Mouse (Mus musculus) cerebellum, postnatal 14 days (tissue): ENCODE measurements at regions not wholly inside any gene's neighbourhood (a gene's known extent, or its start where the extent isn't known, plus 50 kb on each side); places are given as distances from the start of the nearest gene placed in this dataset.

Experiments
- DNase-seq, 2 experiments: peaks; one replicate each; pipeline ENCODE4 v3.0.0; 2021; ENCODE audit warnings: mixed read lengths in 2 of 2

DNA sequence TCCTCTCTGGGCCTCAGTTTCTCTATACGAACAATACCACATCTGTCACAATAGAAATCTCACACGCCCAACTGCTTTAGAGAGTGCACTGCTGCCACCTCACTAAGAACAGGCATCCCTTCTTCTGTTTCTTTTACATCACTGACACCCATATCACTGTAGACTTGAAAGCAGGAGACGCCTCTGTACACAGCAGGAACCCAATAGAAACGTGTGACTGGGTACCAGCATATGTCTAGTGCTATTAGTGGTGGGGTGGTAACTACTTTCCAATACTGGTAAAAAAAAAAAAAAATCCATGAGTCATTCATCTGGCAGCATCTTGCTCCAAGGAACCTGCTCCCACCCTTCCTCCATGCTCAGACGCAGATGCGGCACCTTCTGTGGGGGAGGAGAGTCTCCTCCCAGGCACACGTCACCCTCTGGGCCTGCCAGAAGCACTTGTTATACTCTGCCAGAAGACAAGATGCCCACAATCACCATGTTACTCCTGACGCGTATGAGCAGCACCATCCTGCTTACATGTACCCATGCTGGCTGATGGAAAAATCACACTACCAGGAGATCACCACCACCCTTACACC is 151.3 kb upstream of the Plxna4 start:
- peak in 1 of 2 experiments; percentile 5 for DNase-seq

DNA sequence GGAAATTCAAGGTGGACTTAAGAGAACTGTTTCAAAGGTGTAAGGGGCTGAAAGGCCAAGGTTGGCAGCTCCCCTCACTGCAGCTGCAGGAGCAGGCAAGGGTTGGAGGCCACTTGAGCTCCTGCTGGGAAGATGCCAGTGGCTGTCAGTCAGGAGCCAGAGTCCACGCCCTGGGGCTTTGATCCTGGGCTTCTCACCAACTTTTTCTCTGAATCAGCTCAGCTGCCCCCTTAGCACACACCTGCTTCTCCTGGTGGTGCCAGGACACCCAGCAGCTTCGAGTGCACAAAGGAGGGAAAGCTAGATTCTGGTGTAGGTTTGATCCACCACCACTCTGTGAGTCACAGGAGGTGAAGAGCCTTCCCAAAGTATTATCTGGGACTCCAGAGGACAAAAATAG is 140.7 kb upstream of the Plxna4 start:
- peak; percentile 56 for DNase-seq

DNA sequence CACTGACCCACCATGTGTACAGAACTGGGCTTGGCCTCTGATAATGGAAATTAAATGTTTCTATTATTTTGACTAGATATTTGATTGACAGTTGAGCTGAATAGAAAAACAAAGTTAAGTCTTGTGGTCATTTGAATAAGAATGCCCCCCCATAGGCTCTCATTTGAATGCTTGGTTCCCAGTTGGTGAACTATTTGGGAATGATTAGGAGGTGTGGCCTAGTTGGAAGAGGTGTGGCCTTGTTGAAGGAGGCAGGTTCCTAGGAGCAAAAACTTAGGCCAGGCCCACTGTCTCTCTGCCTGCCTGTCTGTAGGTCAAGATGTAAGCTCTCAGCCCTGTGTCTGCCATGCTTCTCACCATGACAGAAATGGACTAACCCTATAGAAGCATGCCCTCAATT is 138.6 kb upstream of the Plxna4 start:
- no peak for DNase-seq

DNA sequence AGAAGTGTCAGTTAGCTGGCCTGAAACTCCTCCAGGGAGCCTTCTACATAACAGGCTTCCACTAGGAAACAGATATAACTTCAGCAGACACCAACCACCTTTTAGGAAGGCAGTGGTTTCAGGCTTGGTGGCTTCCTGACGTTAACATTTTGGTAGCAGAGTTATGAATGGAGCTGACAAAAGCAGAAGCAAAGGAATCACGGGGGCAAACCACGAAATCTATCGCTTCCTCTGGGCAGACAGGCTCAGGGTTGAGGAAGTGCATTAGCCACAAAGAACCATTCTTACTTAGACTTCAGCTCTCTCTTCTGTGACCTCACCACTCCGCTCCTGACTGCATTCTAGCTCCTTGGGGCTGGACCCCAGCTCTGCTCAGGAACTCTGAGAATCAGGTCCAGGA is 129.9 kb upstream of the Plxna4 start:
- DNase-seq, result no peak

DNA sequence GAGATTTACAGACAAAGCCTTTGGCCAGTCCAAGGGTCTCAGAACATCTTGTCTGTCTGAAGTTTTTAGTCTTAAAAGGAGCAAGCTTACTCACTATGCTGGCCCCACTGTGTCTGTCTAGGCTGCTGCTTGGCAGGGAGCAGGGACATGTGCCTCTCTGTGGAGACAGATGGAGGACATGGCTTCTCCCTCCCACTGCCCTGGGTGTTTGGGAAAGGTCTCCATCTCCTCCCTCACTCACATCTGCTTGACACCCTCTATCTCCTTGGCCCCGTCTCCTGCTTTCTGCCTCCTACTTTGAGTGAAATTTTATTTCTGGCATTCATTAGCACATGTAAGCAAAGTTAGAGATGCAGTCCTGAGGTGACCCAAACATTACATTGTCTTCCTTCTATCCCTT is 127.1 kb upstream of the Plxna4 start:
- DNase-seq, result no peak

DNA sequence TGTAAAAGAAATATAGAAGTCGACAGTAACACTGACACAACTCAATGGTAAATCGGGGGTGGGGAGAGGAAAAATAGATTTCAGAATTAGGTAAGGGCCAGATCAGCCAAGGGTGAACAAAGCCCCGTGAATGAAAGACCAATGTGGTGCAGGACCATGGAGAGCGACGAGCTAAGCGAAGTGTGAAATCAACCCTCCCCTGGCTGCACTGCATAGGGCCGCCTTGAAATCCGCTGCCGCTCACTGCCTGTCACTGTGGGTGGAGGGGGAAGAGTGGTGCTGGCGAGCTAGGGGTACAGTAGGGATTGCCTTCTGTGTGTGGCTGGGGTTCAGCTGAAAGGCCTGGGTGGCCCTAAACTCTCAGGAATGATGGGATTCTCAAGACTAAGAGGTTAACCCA is 122.2 kb upstream of the Plxna4 start:
- peak in 1 of 2 experiments; percentile 11 for DNase-seq

DNA sequence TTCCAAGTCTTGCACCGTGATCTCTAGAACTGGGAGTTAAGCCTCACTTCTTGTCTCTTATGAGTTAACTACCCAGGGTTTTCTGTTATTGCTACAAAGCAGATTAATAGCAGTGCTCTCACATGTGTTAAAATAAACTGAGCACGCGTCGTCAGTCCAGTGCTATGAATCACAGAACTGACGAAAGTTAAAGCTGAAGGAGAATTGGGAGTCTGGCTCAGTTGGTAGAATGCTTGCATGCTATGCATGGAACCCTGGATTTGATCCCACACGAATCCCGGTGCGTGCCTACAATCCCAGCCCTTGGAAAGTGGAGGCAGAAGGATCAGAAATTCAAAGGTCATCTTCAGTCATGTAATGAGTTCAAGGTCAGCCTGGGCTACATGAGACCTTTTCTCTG is 121.6 kb upstream of the Plxna4 start:
- DNase-seq, result no peak

DNA sequence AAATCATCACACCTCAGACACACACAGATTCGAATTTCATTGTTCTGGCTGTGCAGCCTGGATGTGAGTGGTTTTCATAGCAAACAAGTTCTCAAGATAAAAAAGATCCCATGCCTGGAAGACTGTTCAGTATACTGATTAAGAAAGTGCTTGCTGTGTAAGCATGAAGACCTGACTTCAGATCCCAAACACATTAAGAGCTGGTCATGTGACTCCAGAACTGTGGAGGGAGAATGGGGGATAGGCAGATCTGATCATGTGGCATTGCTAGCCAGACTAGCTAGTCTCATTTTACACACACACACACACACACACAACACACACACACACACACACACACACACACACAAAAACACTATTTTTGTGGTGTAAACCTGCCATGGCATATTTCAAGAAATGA is 119.4 kb upstream of the Plxna4 start:
- DNase-seq, result no peak

DNA sequence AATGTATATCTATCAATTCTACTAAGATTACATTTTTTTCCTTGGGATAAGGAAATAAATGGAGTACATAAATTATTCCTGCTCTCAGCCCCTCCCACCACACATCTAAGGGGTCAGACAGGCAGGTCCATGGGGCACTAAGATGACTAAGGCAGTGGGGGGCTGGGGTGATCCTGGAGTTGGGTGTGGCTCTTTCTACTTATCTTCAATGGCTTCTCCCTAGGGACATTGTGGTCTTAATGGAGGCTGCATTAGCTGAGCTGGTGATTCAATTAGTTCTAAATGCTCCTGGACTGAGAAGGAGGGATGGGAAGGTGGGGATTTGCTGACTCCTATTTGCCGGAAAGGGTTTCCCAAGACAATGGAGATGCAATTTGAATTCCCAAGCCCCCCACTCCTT is 118.4 kb upstream of the Plxna4 start:
- no peak for DNase-seq

DNA sequence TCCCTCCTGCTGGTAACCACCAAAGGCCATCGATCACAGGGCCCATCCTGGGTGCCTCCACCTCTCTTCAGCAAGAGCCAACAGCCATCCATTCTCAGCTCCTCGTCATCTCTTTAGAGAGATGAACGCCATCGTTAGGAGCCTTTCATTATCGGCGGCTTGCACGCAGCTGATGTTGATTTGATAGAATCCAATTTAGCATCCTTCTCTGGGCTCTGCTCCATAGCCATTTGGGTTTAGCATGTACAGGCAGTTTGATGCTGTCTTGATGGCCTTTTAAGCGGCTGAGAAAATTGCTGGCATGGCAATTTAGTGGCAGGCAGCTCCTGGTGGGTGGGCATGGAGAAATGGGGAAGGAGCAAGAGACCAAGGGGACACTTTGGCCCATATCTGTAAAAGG is 115.5 kb upstream of the Plxna4 start:
- DNase-seq, result no peak

DNA sequence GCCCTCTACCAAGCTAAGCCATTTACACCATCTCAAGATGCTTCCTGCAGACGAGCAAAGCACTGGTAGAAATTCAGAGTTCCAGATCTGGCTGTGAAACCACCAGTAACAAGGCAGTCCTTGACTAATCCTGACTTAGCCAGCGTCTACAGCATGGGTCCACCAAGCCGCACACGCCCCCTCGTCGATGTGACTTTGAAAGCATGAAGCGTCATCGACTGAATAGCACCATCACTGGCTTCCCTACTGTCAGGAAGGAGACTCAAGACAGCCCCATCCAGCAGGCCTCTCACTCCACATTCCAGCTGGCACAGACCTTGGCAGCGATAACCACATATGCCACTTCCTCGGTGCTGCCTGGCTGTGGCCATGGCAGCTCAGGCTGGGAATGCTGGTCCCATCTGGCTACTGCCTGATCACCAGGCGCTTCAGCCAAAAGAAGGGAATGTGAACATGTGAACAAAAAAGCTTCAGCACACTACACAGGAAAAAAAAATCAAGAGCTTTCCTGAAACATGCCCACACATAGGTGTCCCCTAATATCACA is 114.3 kb upstream of the Plxna4 start:
- peak; percentile 73 to 78 for DNase-seq

DNA sequence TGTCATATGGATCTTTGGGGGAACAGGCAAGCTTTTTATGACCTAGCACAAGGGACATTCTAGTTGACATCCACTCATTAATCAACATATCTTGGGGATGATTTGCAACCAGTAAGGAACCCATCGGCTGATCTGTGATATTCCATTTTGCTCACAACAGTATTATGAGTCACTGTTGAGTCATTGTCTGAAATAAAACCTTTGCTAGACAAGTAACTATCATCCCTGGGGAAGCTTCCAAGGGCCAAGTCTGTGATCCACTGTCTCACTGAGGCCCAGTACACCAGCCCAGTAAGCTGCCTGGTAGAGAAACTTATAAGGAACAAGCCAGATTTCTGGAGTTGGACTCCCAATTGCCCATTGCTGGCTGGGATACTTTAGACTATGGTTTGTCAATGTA is 111.8 kb upstream of the Plxna4 start:
- DNase-seq, result no peak

DNA sequence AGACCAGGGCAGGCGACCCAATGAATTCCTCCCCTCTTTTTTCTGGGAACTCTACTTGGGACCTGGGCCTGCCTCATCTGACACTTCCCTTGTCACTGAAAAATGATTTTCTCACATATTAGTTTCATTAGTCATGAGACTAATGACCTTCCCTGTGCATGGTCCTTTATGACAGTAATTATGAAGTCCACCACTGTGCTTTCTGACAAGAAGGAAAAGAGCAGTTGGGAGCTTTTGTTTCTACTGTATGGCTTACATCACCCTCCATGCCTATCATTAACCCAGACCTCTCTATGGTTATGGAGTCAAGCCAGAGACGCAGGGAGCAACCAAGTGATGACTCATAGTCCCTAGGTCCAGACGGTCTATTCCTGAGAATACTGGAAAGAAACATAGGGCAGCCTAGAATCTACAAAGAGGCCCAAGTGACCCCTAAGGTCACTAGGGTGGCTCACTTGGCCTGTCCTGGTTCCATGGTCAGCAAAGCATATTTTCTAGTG is 109.8 kb upstream of the Plxna4 start:
- DNase-seq, result no peak

DNA sequence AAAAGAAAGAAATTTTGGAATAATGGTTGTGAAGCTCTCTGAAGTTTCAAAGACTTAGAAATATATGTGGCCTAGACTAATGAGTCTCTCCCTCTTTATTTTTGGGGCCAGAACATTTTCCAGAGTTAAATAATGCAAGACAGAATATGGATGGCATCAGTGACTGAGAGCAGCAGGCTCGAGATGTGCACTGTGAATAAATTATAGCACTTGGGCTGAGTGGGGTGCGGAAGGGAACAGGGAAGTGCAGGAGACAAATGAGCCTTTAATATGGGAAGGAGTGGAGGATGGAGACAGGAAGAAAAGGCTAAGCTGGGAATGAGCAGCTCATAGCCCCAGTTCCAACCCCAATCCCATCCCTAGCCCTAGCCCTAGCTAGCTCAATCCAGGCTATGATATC is 108.0 kb upstream of the Plxna4 start:
- no peak for DNase-seq

DNA sequence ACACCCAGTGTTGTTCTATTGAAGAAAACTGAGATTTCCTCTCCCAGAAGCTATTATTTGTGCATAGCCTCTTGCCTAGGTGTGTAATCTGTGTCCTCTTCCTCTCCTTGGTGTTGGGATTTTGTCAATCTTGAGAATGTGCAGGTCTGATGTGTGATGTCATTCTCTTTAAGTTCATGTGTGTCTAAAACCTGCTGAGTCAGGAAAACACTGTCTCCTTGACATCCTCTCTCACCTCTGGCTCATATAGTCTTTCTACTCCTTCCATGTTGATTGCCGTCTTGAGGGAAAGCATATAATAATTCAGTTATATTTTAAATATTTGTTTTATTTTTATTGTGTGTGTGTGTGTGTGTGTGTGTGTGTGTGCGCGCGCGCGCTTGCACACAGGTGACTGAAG is 84.6 kb upstream of the Plxna4 start:
- no peak for DNase-seq

DNA sequence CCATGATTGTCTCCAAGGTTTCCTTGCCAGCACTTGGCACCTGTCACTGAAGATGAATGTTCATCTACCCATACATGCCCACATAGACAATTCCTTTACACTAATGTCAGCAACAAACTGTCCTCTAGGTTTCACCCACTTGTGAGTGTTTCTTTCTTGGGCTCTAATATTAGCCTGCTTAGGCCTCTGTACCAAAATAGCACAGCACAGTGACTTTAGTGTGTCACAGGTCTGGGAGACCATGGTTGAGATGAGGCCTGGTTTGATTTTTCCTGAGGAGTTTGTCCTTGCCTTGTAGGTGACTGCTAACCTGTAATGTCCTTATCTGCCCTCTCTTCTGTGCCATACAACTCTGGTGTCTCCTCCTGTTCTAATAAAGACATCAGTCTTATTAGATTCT is 71.8 kb upstream of the Plxna4 start:
- DNase-seq, result no peak

DNA sequence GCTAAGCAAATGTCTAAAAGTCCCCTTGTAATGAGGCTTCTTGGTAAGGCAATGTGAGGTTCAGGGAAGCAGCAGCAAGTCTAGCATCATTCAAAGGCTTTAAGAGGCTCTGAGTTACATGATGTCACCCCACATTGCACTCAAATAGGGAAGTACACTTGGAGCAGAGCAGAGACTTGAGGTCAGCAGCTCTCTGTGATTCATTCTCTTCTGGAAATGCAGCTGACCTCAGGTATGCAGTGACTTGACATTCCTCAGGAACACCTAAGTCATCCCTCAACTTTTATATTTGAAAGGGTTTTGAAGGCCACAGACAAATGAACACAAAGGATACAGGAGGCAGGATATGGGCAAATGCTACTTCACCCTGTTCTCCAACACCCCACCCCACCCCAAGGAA is 69.4 kb upstream of the Plxna4 start:
- DNase-seq, result no peak

DNA sequence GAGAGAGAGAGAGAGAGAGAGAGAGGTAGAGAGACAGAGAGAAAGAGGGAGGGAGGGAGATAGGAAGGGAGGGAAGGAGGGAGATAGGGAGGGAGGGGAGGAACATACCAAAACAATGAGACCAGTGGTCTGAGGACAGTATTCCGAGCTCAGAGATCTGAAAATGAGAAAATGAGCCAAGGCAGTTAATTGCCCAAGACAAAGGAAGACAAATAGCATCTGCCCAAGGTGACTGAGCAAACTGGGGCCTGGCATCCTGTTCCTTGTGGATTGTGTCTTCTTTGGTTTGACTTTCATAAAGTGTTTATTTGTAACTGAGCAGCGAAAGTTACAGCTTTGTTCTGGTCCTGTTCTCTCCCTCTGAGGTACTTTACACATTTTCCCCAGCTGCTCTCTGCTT is 66.2 kb upstream of the Plxna4 start:
- DNase-seq, result no peak

DNA sequence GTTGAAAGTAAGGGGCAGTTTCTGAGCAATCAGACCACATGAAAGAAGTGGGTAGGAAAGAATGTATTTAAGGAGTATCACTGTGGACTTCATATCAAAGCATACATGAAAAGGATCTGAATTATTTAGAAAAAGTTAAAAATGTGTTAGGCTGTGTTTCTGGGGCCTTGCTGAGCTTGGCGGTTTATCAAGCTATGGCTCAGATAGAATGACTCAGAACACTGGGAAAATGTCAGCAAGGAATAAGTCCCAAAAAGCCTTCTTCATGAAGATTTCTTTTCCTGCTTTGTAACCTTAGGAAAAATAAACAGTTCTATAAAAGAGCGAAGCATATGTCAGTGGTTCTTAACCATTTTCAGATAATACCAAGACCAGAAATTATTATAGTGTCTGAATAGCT is 56.0 kb upstream of the Plxna4 start:
- DNase-seq, result no peak

DNA sequence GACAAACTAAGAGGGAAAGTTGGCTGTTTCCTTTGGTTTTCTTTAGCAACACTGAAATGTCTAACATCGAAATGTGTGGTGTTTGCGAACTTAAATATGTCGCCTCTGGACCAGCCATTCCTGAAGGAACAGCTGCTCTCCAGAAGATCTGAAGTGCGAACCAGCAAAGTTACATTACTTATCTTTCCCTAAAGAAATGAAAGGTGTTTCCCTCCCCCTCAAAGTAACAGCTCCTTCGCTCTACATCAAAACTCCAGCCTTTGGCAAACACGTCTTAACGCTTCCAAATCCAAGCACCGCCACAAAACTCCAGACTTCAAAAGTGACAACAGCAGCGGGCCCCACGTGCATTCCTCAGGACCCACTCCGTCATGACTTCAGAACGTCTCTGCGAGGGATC is 50.9 kb upstream of the Plxna4 start:
- DNase-seq, result no peak
